Mouse (Mus musculus): ENCODE data around the gene Inpp5f. TPM values are rescaled to one million over a fixed set of nuclear protein-coding genes. Genes with fewer than 3 reads are reported as not detected.

Gene Inpp5f
- polyA plus RNA-seq, 1 experiment = 18.4 TPM

- Histone ChIP-seq H3K27ac (ENCODE audit: insufficient read depth, low read depth, low read length) (no peak overlapping the region), H3K4me3 (ENCODE audit: insufficient read depth, low read length) (no peak overlapping the region), H3K4me1 (ENCODE audit: control insufficient read depth, insufficient read depth, low read length) (peaks cover 3% of the 10 kb centered on the region; the same call in 1 of the 2 replicates)
- no peak for TF ChIP-seq CTCF (IDR thresholded peaks at IDR 0.05; ENCODE audit: low read depth, low read length)
- TF ChIP-seq POLR2A (IDR thresholded peaks at IDR 0.05; ENCODE audit: borderline replicate concordance, low read depth, low read length) = no peak
These were observed 30.4 kb downstream of the Inpp5f start for GRCm38 (mm10) chr7:128641571-128641970.

DNA sequence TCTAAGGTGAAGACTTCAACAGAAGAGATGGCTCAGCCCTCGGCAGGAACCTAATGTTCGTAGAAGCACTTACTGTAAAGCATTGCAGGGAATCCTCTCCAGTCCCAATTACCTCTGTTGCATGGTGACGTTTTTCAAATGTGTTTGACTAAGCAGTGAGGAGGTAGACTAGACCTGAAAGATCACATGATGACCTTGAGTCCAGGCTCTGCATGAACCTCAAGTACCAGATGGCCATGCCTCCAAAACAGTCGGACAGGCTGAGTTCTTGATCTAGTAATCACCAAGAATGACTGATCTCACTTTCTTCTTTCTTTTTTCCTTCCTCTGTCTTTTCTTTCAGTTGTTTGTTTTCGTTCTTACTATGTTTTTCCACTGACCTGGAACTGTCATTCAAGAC lies 31.3 kb downstream of the Inpp5f start:
- TF ChIP-seq POLR2A (IDR thresholded peaks at IDR 0.05; ENCODE audit: borderline replicate concordance, low read depth, low read length) (no peak), CTCF (IDR thresholded peaks at IDR 0.05; ENCODE audit: low read depth, low read length) (no peak)
- Histone ChIP-seq H3K4me1 (ENCODE audit: control insufficient read depth, insufficient read depth, low read length) (peaks cover 3% of the 10 kb centered on the region; the same call in 1 of the 2 replicates), H3K27ac (ENCODE audit: insufficient read depth, low read depth, low read length) (no peak overlapping the region), H3K4me3 (ENCODE audit: insufficient read depth, low read length) (no peak overlapping the region)

GRCm38 (mm10) chr7:128656970-128657369 lies 45.8 kb downstream of the Inpp5f start:
- peaks cover 2% of the 10 kb centered on the region; the same call in 1 of the 2 replicates for H3K4me1 ChIP-seq (ENCODE audit: control insufficient read depth, insufficient read depth, low read length)
- TF ChIP-seq POLR2A (IDR thresholded peaks at IDR 0.05; ENCODE audit: borderline replicate concordance, low read depth, low read length) (no peak), CTCF (IDR thresholded peaks at IDR 0.05; ENCODE audit: low read depth, low read length) (no peak)
- H3K27ac ChIP-seq (ENCODE audit: insufficient read depth, low read depth, low read length) = no peak overlapping the region
- H3K4me3 ChIP-seq (ENCODE audit: insufficient read depth, low read length) = no peak overlapping the region

DNA sequence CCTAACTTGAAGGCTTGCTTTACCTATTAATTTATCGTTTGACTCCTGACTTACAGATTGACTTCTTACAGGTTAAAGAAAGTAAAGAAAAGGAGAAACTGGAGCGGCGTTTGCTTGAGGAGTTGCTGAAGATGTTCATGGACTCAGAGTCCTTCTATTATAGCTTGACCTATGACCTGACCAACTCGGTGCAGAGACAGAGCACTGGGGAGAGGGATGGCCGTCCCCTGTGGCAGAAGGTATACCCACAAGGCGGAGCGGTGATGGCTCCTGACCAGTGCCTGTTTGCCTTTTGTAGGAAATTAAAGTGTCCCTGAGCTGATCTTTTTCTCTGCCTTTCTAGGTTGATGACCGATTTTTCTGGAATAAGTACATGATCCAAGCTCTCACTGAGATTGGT lies 52.8 kb downstream of the Inpp5f start:
- TF ChIP-seq POLR2A (IDR thresholded peaks at IDR 0.05; ENCODE audit: borderline replicate concordance, low read depth, low read length) (no peak), CTCF (IDR thresholded peaks at IDR 0.05; ENCODE audit: low read depth, low read length) (no peak)
- Histone ChIP-seq H3K27ac (ENCODE audit: insufficient read depth, low read depth, low read length) (no peak overlapping the region), H3K4me3 (ENCODE audit: insufficient read depth, low read length) (no peak overlapping the region), H3K4me1 (ENCODE audit: control insufficient read depth, insufficient read depth, low read length) (no peaks in the 10 kb centered on the region)

DNA sequence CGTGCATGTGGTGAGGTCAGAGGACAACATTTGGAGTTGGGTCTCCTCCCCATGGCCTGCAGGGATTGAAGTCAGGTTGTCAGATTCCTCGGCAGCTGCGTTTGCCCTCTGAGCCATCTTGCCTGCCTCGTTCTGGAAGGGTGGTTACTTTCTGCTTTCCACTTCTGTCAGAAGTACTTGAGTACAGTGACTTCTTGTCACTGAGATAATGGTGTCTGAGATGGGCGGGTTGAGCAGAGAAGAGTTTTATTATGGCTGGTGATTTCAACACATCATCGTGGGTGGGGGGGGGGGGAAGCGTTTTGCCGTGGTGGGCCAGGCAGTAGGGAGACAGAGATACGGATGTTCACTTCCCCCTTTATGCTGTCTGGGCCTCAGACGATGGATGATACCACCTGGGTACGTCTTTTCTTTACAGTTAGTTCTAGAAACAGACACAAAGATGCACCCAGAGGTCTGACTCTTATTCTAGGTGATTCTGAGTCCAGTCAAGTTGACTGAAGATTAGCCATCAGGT lies 53.8 kb downstream of the Inpp5f start:
- H3K4me3 ChIP-seq (ENCODE audit: insufficient read depth, low read length) = no peak overlapping the region
- no peak overlapping the region for H3K27ac ChIP-seq (ENCODE audit: insufficient read depth, low read depth, low read length)
- H3K4me1 ChIP-seq (ENCODE audit: control insufficient read depth, insufficient read depth, low read length) = no peaks in the 10 kb centered on the region
- TF ChIP-seq CTCF (IDR thresholded peaks at IDR 0.05; ENCODE audit: low read depth, low read length) (no peak), POLR2A (IDR thresholded peaks at IDR 0.05; ENCODE audit: borderline replicate concordance, low read depth, low read length) (no peak)

GRCm38 (mm10) chr7:128667788-128668187 lies 56.7 kb downstream of the Inpp5f start:
- no peak overlapping the region for H3K4me3 ChIP-seq (ENCODE audit: insufficient read depth, low read length)
- no peak overlapping the region for H3K27ac ChIP-seq (ENCODE audit: insufficient read depth, low read depth, low read length)
- TF ChIP-seq POLR2A (IDR thresholded peaks at IDR 0.05; ENCODE audit: borderline replicate concordance, low read depth, low read length) = no peak
- TF ChIP-seq CTCF (IDR thresholded peaks at IDR 0.05; ENCODE audit: low read depth, low read length) = no peak
- H3K4me1 ChIP-seq (ENCODE audit: control insufficient read depth, insufficient read depth, low read length) = peaks cover 10% of the 10 kb centered on the region

- H3K4me3 ChIP-seq (ENCODE audit: insufficient read depth, low read length) = no peak overlapping the region
- no peak overlapping the region for H3K27ac ChIP-seq (ENCODE audit: insufficient read depth, low read depth, low read length)
- TF ChIP-seq CTCF (IDR thresholded peaks at IDR 0.05; ENCODE audit: low read depth, low read length) (no peak), POLR2A (IDR thresholded peaks at IDR 0.05; ENCODE audit: borderline replicate concordance, low read depth, low read length) (no peak)
- H3K4me1 ChIP-seq (ENCODE audit: control insufficient read depth, insufficient read depth, low read length) = peaks cover 19% of the 10 kb centered on the region
These were observed 57.7 kb downstream of the Inpp5f start for GRCm38 (mm10) chr7:128668831-128669230.

DNA sequence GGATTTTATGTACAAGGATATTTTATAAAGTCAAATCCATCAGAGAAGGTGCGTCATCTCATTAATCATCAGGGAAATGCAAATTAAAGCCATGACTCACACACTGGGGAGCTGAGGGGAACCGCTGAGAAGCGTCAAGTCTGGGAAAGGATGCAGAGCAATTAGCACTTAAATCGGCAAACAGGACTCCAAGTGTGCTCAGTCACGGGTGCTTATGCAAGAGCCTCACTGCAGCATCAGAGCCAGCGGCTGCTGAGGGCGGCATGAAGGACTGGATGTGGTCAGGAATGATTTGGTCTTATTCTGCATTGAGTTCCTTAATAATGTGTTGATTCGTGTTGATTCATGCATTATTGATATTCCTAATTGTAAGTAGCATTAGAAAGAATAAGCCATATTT lies 60.8 kb downstream of the Inpp5f start:
- H3K27ac ChIP-seq (ENCODE audit: insufficient read depth, low read depth, low read length) = peak overlapping the region; percentile 43
- no peak for TF ChIP-seq POLR2A (IDR thresholded peaks at IDR 0.05; ENCODE audit: borderline replicate concordance, low read depth, low read length)
- no peak for TF ChIP-seq CTCF (IDR thresholded peaks at IDR 0.05; ENCODE audit: low read depth, low read length)
- H3K4me3 ChIP-seq (ENCODE audit: insufficient read depth, low read length) = peak overlapping the region; percentile 37; the same call in 1 of the 2 replicates
- peaks cover 19% of the 10 kb centered on the region for H3K4me1 ChIP-seq (ENCODE audit: control insufficient read depth, insufficient read depth, low read length)

DNA sequence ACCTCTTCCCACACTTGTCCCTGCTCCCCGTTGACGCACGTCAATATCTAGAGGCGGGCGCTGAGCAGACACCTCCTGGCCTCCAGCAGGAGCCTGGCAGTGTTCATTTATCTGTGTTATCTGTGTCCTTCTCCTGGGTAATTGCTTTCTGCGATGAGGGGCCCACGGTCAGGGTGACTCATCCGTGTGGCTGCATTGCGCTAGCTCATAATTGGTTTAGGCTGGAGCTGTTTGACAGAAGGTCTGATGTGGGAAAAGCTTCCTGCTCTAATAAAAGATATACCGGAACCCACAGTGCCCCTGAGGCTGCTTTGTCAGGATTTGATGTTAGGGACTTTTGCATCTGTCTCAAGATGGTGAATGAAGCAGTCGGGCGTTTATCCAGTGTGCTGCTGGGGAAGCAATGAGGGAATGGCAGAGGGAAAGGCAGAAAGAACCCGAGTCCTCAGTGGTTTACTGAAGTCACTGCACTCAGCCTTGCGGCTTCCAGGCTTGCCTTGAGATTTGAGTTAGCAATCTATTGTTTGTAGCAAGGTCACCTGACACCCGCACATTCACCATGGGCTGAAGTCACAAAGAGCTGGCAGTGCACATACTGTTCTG lies 61.4 kb downstream of the Inpp5f start:
- no peak for TF ChIP-seq CTCF (IDR thresholded peaks at IDR 0.05; ENCODE audit: low read depth, low read length)
- no peak for TF ChIP-seq POLR2A (IDR thresholded peaks at IDR 0.05; ENCODE audit: borderline replicate concordance, low read depth, low read length)
- Histone ChIP-seq H3K27ac (ENCODE audit: insufficient read depth, low read depth, low read length) (peak overlapping the region; percentile 43), H3K4me1 (ENCODE audit: control insufficient read depth, insufficient read depth, low read length) (peaks cover 19% of the 10 kb centered on the region), H3K4me3 (ENCODE audit: insufficient read depth, low read length) (peak overlapping the region; percentile 37)

DNA sequence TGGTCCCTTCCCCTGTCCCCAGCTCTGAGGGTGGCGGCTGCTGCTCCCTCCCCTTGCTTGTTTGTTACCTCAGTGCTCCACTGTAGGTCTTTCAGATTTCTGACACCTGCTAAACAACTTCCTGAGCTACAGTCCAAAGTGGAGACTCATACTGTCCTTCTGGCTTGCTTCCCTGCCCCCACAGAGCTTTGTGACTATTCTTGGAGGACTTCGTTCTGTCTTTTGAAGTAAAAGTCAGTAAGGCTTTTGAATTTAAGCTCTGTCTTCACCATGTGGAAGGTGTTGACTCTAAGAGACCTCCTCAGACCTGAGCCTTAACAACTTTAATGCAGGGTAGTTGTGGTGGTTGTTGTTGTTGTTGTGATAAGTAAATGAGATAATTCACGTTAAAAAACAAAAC lies 67.4 kb downstream of the Inpp5f start:
- TF ChIP-seq CTCF (IDR thresholded peaks at IDR 0.05; ENCODE audit: low read depth, low read length) (no peak), POLR2A (IDR thresholded peaks at IDR 0.05; ENCODE audit: borderline replicate concordance, low read depth, low read length) (no peak)
- no peak overlapping the region for H3K27ac ChIP-seq (ENCODE audit: insufficient read depth, low read depth, low read length)

More for the DNA sequence above, 67.4 kb downstream of the Inpp5f start:
- no peak overlapping the region for H3K4me3 ChIP-seq (ENCODE audit: insufficient read depth, low read length)
- H3K4me1 ChIP-seq (ENCODE audit: control insufficient read depth, insufficient read depth, low read length) = peaks cover under 1% of the 10 kb centered on the region

All from bone marrow macrophage, adult 2 months (primary cell).